Mouse (Mus musculus) subcutaneous adipose tissue, adult 2 months (tissue): Measurements from ENCODE around the gene Rassf5. TPM values are rescaled to one million over a fixed set of nuclear protein-coding genes. Genes with fewer than 3 reads are reported as not detected.

Source experiments
- polyA plus RNA-seq: library from polyadenylated mRNA; depleted of rRNA; stranded (reverse); fragments of >200 nt; gene quantifications from 2 replicates; pipeline ENCODE4 v1.2.3, GENCODE M21; 2012; ENCODE audit warnings: low replicate concordance; rRNA removed

Gene Rassf5
- 4.8 and 15.1 TPM in 2 replicates for polyA plus RNA-seq

DNA sequence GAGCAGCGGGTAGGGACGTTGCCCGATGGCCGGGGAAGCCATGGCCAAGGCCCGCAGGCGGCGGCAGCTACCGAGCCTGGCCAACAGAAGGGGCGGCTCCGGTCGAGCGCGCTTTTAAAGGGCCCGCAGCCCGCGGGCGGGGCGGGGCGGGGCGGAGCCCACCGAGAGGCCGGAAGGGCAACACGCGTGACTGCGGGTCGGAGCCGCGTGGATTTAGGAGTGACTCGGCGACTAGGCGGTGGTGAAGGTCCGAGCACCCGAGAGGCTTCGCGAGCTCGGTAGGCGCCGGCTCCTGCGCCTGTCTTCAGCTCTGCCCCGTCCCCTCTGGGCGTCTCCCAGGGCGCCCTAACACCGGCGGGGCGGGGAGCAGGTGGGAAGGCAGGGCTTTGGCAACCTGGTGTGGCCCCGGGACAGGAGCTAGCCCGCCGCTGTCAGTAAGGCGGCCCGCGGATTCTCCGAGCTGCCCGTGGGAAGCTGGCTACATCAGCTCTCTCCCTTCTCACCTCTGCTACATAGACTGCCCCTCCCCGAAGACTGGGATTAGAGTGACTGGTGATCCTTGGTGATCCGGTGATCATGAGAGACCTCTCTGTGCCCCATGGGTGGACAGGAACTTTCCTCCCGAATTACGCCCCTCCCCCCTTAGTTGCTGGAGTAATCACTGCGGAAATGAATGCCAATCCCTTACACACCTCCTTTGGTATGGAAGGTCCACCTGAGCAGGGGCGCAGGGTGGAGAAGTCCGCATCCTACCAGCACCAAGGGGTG, at the start of gene Rassf5:
Rassf5 (minus strand) TSS at position 170 of the 768 bp plus-strand sequence.

DNA sequence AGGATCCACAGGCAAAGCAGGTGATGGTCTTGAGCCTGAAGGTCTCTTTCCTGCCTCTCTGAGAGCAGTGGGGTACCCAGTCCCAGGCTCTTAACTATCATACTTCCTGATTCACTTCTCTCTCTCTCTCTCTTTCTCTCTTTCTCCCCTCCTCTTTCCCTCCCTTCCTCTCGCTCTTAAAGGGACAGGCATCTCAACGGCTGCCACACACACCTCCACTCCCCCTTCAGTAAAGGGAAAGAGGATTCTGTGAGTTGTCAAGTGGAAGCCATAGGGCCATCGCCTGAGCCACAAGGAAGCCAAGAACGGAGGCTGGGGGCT, 34.4 kb upstream of the Rassf5 start, which contains the start of gene Ikbke:
Ikbke (minus strand) TSS at position 151 of the 321 bp plus-strand sequence.

DNA sequence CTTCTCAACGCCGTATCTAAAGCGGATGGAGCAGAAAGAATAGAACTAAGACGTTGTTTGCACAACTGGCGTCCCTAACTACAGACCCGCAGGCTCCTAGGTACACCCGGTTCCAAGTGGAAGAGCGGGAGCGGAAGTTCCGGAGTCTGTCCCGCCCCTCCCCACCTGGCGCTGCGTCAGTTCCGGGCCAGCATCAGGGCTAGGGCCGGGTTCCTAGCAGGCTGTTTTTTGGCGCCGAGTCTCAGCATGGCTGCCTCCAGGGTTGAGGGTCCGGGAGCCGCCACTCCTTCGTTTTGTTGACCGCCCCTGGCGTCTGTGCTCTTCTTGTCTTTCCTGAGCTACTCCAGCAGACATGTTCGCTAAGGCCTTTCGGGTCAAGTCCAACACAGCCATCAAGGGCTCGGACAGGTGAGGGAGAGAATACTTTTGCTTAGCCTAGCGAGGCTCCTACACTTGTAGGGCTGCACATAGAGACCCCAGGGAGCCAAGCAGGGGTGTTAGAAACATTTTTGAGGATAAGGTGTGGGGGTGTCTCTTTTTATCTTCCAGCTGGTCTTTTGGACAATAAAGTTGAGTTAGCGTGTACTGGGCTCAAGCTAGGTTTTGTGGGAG, 91.9 kb downstream of the Rassf5 start, which contains the start of gene Eif2d:
Eif2d (plus strand) TSS at position 164 of the 612 bp plus-strand sequence.

DNA sequence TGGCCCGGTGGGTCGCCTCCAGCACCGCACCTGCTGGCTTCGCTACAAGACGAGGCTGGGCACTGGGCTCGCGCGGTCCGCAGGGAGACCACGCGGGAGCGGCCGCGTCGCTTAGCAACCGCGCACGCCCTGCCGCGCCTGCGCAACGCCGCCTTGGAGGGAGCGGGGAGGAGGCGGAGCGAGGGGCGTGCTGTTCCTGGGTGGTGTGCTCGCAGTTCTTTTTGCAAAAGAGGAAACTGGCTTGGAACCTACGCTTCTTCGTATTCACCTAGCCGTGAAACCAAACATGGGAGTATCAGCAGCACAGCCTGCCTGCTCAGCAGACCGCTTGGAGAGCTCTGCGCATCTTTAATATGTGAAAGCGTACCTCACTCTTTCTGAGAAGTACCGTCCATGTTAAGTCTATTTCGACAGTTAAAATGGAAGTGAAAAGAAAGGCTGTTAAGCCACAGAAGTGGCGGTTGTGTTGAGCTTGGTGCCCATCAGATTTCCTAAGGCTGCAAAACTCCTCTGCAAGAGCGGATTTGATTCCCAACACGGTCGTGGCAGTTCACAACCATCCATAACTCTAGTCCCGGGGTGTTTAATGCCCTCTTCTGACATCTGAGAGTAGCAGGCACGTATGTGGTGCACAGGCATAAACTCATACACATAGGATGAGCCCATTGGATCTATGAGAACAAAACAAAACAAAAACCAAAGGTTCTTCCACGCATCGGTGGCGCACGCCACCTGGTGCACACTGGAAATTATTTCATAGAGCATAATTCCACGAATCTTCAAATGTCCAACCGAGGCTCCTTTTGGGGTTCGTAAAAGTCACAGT, 106.7 kb downstream of the Rassf5 start, which contains the start of gene Dyrk3:
Dyrk3 (minus strand) TSS at position 150 of the 826 bp plus-strand sequence.

Other genes starting within 250 kb of the Rassf5 start
- 0.14 and 0.17 TPM in 2 replicates for gene Il10, start 225.4 kb downstream of the Rassf5 start, polyA plus RNA-seq
- gene Mapkapk2, start 147.4 kb downstream of the Rassf5 start, polyA plus RNA-seq, result 102 and 122 TPM in 2 replicates
- 0.17 and 3.6 TPM in 2 replicates for gene Dyrk3, start 106.9 kb downstream of the Rassf5 start, polyA plus RNA-seq
- gene Eif2d, start 92.1 kb downstream of the Rassf5 start, polyA plus RNA-seq, result 36.1 and 48.1 TPM in 2 replicates
- gene Ikbke, start 34.3 kb upstream of the Rassf5 start, polyA plus RNA-seq, result 18.2 and 33.1 TPM in 2 replicates